Mouse (Mus musculus) right cerebral cortex, postnatal 14 days (tissue): ENCODE results near the gene Tekt3.

Experiments
- DNase-seq: peaks from one replicate; pipeline ENCODE4 v3.0.0; 2022

Tekt3 gene

DNA sequence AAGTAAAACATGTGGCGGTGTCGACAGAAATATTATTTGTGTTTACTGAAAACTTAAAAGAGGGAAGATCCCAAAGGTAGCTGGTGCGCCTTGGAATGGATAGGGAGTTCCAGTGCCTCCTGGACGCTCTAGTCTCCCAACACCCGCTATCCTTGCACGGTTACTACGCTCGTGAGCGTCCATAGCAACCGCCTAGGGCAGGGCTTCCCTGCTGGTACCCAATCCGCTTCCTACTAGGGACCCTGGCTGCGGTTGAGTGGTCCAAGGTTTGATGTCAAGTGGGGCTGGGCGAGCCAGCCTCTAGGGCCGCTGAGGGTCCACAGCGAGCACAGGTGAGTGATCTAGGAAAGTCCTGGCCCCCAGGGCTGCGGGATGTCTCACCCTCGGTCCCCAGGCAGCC is at the start of gene Tekt3:
Tekt3 (plus strand) TSS at position 209 of the 400 bp plus-strand sequence.
- peak; percentile 21 for DNase-seq

DNA sequence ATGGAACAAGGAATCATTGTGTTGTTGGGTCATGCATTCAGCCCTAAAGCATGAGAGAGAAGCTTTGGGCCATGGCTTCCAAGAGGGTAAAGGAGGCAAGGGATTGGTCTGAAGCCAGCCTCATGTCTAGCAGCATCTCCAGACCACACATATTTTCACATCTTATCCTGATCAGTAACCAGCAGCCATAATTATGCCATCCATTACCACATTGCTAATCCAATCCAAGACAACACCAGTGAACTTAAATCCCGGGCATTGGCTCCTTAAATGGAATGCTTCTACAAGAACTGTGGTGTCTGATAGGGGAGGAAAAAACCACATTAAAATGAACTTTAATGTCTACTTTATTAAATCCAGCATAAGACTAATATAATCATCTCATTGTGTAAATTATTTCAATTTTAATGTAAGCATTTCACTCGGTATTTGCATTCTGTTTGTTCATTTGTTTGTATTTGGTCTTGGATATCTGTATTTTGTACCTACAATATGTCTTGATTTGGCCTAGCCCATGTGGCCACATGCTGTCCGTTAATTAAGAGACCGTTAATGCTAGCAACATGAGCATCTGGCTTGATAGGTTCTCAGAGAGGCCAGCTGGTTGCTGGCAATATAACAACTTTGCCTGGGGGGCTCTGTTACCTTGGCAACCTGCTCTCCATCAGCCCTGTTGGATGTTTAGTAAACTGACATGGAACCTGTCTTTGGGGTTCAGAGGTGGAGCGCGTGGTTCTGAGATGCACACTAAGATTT is 43.9 kb upstream of the Tekt3 start:
- DNase-seq, result no peak

- no peak for DNase-seq
These were observed 43.3 kb upstream of the Tekt3 start for GRCm38 (mm10) chr11:63018083-63018622.

GRCm38 (mm10) chr11:63020633-63021032 is 40.8 kb upstream of the Tekt3 start:
- DNase-seq, result no peak

DNA sequence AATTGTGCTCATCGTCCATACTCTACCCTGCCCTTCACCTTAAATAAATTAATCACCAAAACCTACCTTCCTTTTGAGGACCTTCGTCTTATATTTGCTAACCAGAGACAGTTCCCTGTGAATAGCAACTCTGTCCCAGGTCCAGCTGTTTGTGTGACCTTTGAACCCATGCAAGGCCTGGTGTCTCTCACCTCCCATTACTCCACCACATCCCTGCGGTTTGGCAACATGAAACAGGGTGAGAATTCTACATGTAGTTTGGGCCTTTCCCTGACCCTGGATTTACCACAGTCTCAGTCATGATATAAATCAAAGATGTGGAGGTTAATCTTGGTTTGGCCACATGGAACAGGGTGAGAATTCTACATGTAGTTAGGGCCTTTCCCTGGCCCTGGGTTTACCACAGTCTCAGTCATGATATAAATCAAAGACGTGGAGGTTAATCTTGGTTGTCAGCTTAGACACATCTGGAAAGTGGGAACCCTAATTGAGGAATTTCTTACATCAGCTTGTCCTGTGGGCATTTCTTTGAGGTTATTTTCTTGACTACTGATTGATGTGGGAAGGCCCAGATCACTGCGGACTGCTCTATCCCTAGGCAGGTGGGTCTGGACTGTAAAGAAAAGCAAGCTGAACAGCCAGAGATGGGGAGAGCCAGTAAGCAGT is 40.2 kb upstream of the Tekt3 start:
- no peak for DNase-seq

DNA sequence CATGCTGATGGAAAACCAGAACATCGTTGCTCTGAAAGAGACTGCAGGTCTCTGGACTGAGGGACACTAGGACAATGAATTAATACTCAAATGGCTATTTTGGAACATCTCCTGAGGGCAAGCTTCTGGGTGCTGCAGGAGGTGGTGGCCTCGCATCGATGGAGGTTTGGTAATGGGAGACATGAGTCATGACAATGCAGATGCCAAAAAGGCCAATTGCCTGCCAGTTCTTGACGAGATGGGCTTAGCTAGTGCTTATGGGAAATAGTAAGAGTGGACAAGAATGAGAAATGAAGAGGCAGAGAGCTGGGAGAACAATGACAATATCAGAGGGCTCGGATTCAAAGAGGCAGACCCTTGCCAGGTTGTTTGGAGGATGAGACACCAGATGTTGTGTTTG is 38.0 kb upstream of the Tekt3 start:
- no peak for DNase-seq

GRCm38 (mm10) chr11:63024136-63024535 is 37.3 kb upstream of the Tekt3 start:
- DNase-seq, result no peak

- no peak for DNase-seq
These were observed 36.0 kb upstream of the Tekt3 start for GRCm38 (mm10) chr11:63025476-63025875.

- DNase-seq, result no peak
These were observed 34.8 kb upstream of the Tekt3 start for GRCm38 (mm10) chr11:63026651-63027141.

DNA sequence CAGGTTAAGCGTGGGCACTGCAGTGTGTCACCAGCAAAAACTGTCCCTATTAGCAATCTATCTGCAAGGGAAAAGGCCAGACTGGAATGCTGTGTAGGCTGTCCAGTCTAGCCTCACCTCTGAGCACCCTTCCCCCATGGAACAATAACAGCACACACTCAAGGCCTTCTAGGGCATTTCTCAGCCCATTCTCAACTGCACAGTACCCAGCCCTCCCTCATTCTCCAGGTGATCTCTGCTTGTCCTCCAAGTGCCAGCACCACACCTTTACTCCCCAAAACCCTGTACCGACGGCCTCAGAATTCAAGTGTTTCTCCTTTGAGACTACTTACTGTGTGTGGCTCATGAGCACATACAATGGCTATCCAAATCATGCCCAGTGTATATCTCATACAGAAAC is 33.3 kb upstream of the Tekt3 start:
- no peak for DNase-seq

- no peak for DNase-seq
These were observed 32.2 kb upstream of the Tekt3 start for GRCm38 (mm10) chr11:63029148-63029714.

- DNase-seq, result no peak
These were observed 31.7 kb upstream of the Tekt3 start for GRCm38 (mm10) chr11:63029721-63030120.

GRCm38 (mm10) chr11:63035420-63036211 is 25.8 kb upstream of the Tekt3 start:
- DNase-seq, result no peak

- no peak for DNase-seq
These were observed 21.3 kb upstream of the Tekt3 start for GRCm38 (mm10) chr11:63040002-63040661.

GRCm38 (mm10) chr11:63045771-63046170 is 15.7 kb upstream of the Tekt3 start:
- DNase-seq, result no peak

GRCm38 (mm10) chr11:63046380-63046779 is 15.1 kb upstream of the Tekt3 start:
- DNase-seq, result no peak

GRCm38 (mm10) chr11:63050362-63050932 is 11.0 kb upstream of the Tekt3 start:
- DNase-seq, result no peak

DNA sequence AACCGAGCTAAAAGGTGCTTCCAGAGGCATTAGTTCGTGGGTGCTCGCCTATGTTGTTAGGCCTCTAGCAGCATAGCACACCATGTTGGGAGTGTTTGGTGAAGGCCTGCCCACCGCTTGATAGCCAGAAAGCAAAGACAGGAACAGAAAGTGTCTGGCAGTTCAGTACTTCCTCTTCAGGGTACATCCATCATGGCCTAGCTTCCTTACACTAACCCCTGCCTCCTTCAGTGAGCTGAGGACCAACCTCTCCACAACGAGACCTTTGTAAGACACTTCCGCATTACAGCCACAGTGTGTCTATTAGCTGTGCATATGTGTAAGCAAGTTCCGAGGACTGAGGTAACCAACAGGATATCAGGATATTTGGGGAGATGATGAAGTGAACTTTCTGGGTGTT is 10.4 kb upstream of the Tekt3 start:
- no peak for DNase-seq

- DNase-seq, result no peak
These were observed 9.5 kb upstream of the Tekt3 start for GRCm38 (mm10) chr11:63051996-63052395.

DNA sequence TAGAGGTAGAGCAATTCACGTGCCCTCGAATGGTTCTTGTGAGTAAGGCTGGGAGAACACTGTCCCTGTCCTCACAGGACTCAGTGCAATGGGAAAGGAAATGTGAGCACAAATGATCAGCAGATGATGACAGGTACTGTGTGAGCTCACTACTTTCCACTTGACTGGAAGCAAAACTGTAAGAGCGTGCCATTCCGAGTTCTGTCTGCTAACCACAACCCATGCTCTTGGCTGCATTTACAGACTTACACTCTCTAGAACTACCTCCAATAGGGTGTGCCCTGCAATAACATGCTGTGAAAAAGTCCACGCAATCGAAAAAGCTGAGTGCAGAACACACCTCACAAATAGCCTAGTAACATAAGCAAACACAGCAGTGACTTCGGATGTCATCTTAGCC is 5.9 kb upstream of the Tekt3 start:
- DNase-seq, result no peak

DNA sequence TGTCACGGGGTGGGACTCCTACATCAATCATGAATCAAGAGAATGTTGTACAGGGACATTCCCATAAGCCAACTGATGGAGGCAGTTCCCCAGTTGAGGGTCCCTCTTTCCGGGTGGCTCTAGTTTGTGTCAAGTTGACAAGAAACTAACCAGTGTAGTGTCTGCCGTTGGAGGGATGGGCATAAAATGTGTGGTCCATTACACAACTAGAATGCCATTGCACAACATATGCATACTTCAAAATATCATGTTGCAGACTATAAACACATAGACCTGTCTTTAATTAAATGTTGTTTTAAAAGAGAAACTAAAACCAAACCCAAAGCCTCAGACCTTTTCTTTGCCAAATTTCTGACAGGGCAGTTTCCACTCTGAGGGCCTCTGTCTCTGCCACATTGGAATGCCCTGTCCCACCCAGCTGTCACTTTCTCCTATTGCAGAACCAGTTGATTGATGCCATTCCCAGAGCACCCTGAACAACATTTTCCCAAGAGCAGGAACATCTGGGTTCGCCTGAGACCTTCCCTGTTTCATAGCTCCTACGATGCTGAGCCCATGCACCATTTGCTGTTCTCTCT is 3.0 kb upstream of the Tekt3 start:
- no peak for DNase-seq

GRCm38 (mm10) chr11:63059911-63060310 is 1.5 kb upstream of the Tekt3 start:
- no peak for DNase-seq
